Mouse (Mus musculus) ES-E14 (cell line): ENCODE results near the gene 4930524B15Rik. TPM values are rescaled to one million over a fixed set of nuclear protein-coding genes. Genes with fewer than 3 reads are reported as not detected.
"Not testable (repeated sequence)": the region's sequence is repeated elsewhere in the genome, so short reads cannot be mapped to it uniquely, and the experiment has no call there.

Experiments used
- DNase-seq: peaks from one replicate; pipeline ENCODE4 v3.0.0-alpha.2; 2013; ENCODE audit warnings: low read depth, low spot score
- H3K27ac ChIP-seq: 2 replicates; pipeline ENCODE4 v1.5.1; 2012; ENCODE audit warnings: low read depth, mild to moderate bottlenecking, low read length, moderate library complexity, mixed read lengths; ENCODE audit not compliant: poor library complexity, insufficient read depth, severe bottlenecking
- H3K36me3 ChIP-seq: 2 replicates; pipeline ENCODE4 v1.6.1; 2012; ENCODE audit warnings: mild to moderate bottlenecking, low read length, moderate library complexity, mixed read lengths; ENCODE audit not compliant: control insufficient read depth, poor library complexity, insufficient read depth, severe bottlenecking
- H3K4me1 ChIP-seq, 2 experiments: fragments of 150-350 bp in 1 of 2; sonication (generic) in 1 of 2; 2 replicates each; pipeline ENCODE4 v1.6.1; 2012; ENCODE audit warnings: low read length in 2 of 2, mild to moderate bottlenecking in 1 of 2, mixed read lengths in 1 of 2; ENCODE audit not compliant: control insufficient read depth in 2 of 2, insufficient read depth in 2 of 2, poor library complexity in 1 of 2
- H3K4me3 ChIP-seq, 2 experiments: fragments of 150-350 bp in 1 of 2; sonication (generic) in 1 of 2; 2 replicates each; pipeline ENCODE4 v1.5.1; 2012; ENCODE audit warnings: low read length in 2 of 2, low read depth in 1 of 2, mild to moderate bottlenecking in 1 of 2, mixed read lengths in 1 of 2; ENCODE audit not compliant: insufficient read depth in 1 of 2, poor library complexity in 1 of 2, severe bottlenecking in 1 of 2
- H3K9ac ChIP-seq: 2 replicates; pipeline ENCODE4 v1.6.1; 2012; ENCODE audit warnings: low read depth, mild to moderate bottlenecking, low read length, mixed read lengths; ENCODE audit not compliant: poor library complexity, insufficient read depth, severe bottlenecking
- H3K9me3 ChIP-seq: fragments of 150-350 bp; sonication (generic); 2 replicates; pipeline ENCODE4 v1.6.1; 2012; ENCODE audit warnings: low read depth, mild to moderate bottlenecking, low read length; ENCODE audit not compliant: control insufficient read depth, insufficient read depth
- CHD2 ChIP-seq: IDR thresholded peaks from 2 replicates; pipeline ENCODE4 v1.6.1; 2014; ENCODE audit warnings: mild to moderate bottlenecking, low read depth, low read length, inconsistent platforms
- HCFC1 ChIP-seq: IDR thresholded peaks from 2 replicates; pipeline ENCODE4 v1.6.1; 2012; ENCODE audit warnings: low read length, inconsistent platforms, borderline replicate concordance; ENCODE audit not compliant: insufficient read depth
- MAFK ChIP-seq: IDR thresholded peaks from 2 replicates; pipeline ENCODE4 v1.6.1; 2014; ENCODE audit warnings: mild to moderate bottlenecking, low read depth, low read length, inconsistent platforms; ENCODE audit not compliant: insufficient read depth
- ZC3H11A ChIP-seq: IDR thresholded peaks from 2 replicates; pipeline ENCODE4 v1.6.1; 2012; ENCODE audit warnings: low read depth, mild to moderate bottlenecking, inconsistent platforms, low read length, borderline replicate concordance
- ZNF384 ChIP-seq: IDR thresholded peaks from 2 replicates; pipeline ENCODE4 v1.6.1; 2012; ENCODE audit warnings: low read depth, low read length, inconsistent platforms
- in situ Hi-C, 2 experiments: fragments of 600-800 bp; cut with MboI; formaldehyde crosslinking; loops; one replicate each; pipeline ENCODE4 v1.15.1; 2025; ENCODE audit warnings: low sequenced_read_pairs in 2 of 2, inconsistent platforms in 1 of 2; ENCODE audit not compliant: unreplicated experiment in 2 of 2
- total RNA-seq: library from RNA; depleted of rRNA; stranded (reverse); fragments of 300-350 nt; gene quantifications from 2 replicates; pipeline ENCODE4 v1.2.3, GENCODE M21; 2012

4930524B15Rik gene
- total RNA-seq, 1 experiment = 1.3 TPM

- no peak overlapping the region for H3K9ac ChIP-seq
- H3K4me3 ChIP-seq = no peak overlapping the region
- H3K9me3 ChIP-seq = no peaks in the 10 kb centered on the region
- no peak for TF ChIP-seq MAFK
- no peak for TF ChIP-seq HCFC1
- no peak for TF ChIP-seq CHD2
- TF ChIP-seq ZC3H11A = no peak
- no peak for TF ChIP-seq ZNF384
- no peak overlapping the region for H3K27ac ChIP-seq
- DNase-seq = no peak
- H3K4me1 ChIP-seq = no peaks in the 10 kb centered on the region
- in situ Hi-C loops = no loop called here
- H3K36me3 ChIP-seq = no peaks in the 10 kb centered on the region
These were observed 8.7 kb downstream of the 4930524B15Rik start for GRCm38 (mm10) chr11:31974132-31974531.

GRCm38 (mm10) chr11:31974826-31975225 is 9.4 kb downstream of the 4930524B15Rik start:
- TF ChIP-seq CHD2 (no peak), ZNF384 (no peak), HCFC1 (no peak), ZC3H11A (no peak), MAFK (no peak)
- Histone ChIP-seq H3K9ac (no peak overlapping the region), H3K4me1 (no peaks in the 10 kb centered on the region), H3K27ac (no peak overlapping the region), H3K36me3 (no peaks in the 10 kb centered on the region), H3K4me3 (no peak overlapping the region), H3K9me3 (no peaks in the 10 kb centered on the region)
- in situ Hi-C loops = no loop called here
- DNase-seq = no peak

- H3K9ac ChIP-seq = no peak overlapping the region
- no peak overlapping the region for H3K4me3 ChIP-seq
- TF ChIP-seq ZNF384 (no peak), HCFC1 (no peak), ZC3H11A (no peak), CHD2 (no peak), MAFK (no peak)
- no peak overlapping the region for H3K27ac ChIP-seq
- no peaks in the 10 kb centered on the region for H3K9me3 ChIP-seq
- DNase-seq = no peak
- in situ Hi-C loops = no loop called here
- no peaks in the 10 kb centered on the region for H3K4me1 ChIP-seq
- no peaks in the 10 kb centered on the region for H3K36me3 ChIP-seq
These were observed 10.3 kb downstream of the 4930524B15Rik start for GRCm38 (mm10) chr11:31975678-31976077.

DNA sequence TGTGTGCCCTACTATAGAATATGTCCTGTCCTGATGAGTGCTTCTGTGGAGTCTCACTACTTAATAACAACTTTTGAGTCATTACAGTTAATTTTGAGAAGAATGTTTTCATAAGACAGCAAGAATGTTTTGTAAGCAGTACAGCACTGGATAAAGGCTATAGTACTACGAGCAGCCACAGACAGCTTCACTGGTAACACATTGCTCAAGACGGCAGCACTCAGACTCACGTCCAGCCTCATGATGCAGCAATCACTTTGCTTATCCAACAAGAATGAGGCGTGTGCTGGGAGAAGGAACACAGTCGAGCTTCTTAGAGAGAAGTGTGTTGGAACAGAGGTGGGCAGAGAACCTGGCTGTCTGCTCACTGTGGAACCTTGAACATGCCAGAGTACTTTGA is 10.7 kb downstream of the 4930524B15Rik start:
- no peak overlapping the region for H3K27ac ChIP-seq
- no peak overlapping the region for H3K9ac ChIP-seq
- H3K9me3 ChIP-seq = no peaks in the 10 kb centered on the region
- H3K36me3 ChIP-seq = no peaks in the 10 kb centered on the region
- in situ Hi-C loops = no loop called here
- H3K4me3 ChIP-seq = no peak overlapping the region
- no peaks in the 10 kb centered on the region for H3K4me1 ChIP-seq
- TF ChIP-seq MAFK (no peak), CHD2 (no peak), HCFC1 (no peak), ZC3H11A (no peak), ZNF384 (no peak)
- no peak for DNase-seq

GRCm38 (mm10) chr11:31980089-31980488 is 14.7 kb downstream of the 4930524B15Rik start:
- H3K27ac ChIP-seq, H3K4me1 ChIP-seq, DNase-seq, H3K36me3 ChIP-seq, in situ Hi-C loops, H3K4me3 ChIP-seq, H3K9ac ChIP-seq, H3K9me3 ChIP-seq: not testable (repeated sequence)
